Mouse (Mus musculus) intestine, postnatal 0 days (tissue): ENCODE results near the gene Trip6. TPM values are rescaled to one million over a fixed set of nuclear protein-coding genes. Genes with fewer than 3 reads are reported as not detected.

ENCODE experiments used
- ATAC-seq: fragments of 200-750 bp; cut with Nextera tagmentation; 2 replicates; pipeline ENCODE4 v1.8.0; 2017; ENCODE audit warnings: mild to moderate bottlenecking, moderate TSS enrichment, moderate library complexity
- H3K27ac ChIP-seq: fragments of 300-500 bp; sonication (generic); 2 replicates; pipeline ENCODE4 v1.5.1; 2014; ENCODE audit warnings: mild to moderate bottlenecking, low read depth, low read length, moderate library complexity
- H3K27me3 ChIP-seq: fragments of 300-500 bp; sonication (generic); replicated peaks from 2 replicates; pipeline ENCODE4 v1.6.1; 2014; ENCODE audit warnings: low read length, mixed read lengths; ENCODE audit not compliant: control insufficient read depth, insufficient read depth
- H3K36me3 ChIP-seq: fragments of 300-500 bp; sonication (generic); 2 replicates; pipeline ENCODE4 v1.6.1; 2014; ENCODE audit warnings: mild to moderate bottlenecking, moderate library complexity; ENCODE audit not compliant: control insufficient read depth, insufficient read depth
- H3K4me1 ChIP-seq: fragments of 300-500 bp; sonication (generic); replicated peaks from 2 replicates; pipeline ENCODE4 v1.6.1; 2014; ENCODE audit warnings: antibody characterized with exemption, low read length, mixed read lengths; ENCODE audit not compliant: control insufficient read depth, insufficient read depth
- H3K4me2 ChIP-seq: fragments of 300-500 bp; sonication (generic); replicated peaks from 2 replicates; pipeline ENCODE4 v1.6.1; 2014; ENCODE audit warnings: low read depth, mild to moderate bottlenecking, moderate library complexity
- H3K4me3 ChIP-seq: fragments of 300-500 bp; sonication (generic); 2 replicates; pipeline ENCODE4 v1.5.1; 2014; ENCODE audit warnings: low read depth, low read length
- H3K9ac ChIP-seq: fragments of 300-500 bp; sonication (generic); 2 replicates; pipeline ENCODE4 v1.6.1; 2014; ENCODE audit warnings: mild to moderate bottlenecking, low read depth, low read length
- H3K9me3 ChIP-seq: fragments of 300-500 bp; sonication (generic); 2 replicates; pipeline ENCODE4 v1.6.1; 2016; ENCODE audit warnings: mixed run types; ENCODE audit not compliant: control insufficient read depth
- CTCF ChIP-seq: sonication (generic); IDR thresholded peaks from 2 replicates; pipeline ENCODE4 v1.5.1; 2016; ENCODE audit warnings: low read depth, mild to moderate bottlenecking, control low read depth, antibody characterized with exemption, moderate library complexity
- WGBS: fragments of 180-500 bp; shearing (Covaris S2); extraction: QIAGEN DNeasy Blood & Tissue Kit; methylation state at CpG from one replicate; pipeline ENCODE4 v1.1.7; 2014; 5-methylcytosine and 5-hydroxymethylcytosine counted together
- microRNA-seq: library from miRNA; unstranded; fragments of <30 nt; microRNA quantifications from one replicate; pipeline ENCODE4, GENCODE M21; 2016
- polyA plus RNA-seq: library from polyadenylated mRNA; unstranded; fragments of >200 nt; fragmentation: Nextera tagmentation; extraction: Ambion mirVana; gene quantifications from 2 replicates; pipeline ENCODE4 v1.2.1, GENCODE M21; 2015

Gene Trip6
- polyA plus RNA-seq, 1 experiment from 2014 or later, result 24.8 TPM

DNA sequence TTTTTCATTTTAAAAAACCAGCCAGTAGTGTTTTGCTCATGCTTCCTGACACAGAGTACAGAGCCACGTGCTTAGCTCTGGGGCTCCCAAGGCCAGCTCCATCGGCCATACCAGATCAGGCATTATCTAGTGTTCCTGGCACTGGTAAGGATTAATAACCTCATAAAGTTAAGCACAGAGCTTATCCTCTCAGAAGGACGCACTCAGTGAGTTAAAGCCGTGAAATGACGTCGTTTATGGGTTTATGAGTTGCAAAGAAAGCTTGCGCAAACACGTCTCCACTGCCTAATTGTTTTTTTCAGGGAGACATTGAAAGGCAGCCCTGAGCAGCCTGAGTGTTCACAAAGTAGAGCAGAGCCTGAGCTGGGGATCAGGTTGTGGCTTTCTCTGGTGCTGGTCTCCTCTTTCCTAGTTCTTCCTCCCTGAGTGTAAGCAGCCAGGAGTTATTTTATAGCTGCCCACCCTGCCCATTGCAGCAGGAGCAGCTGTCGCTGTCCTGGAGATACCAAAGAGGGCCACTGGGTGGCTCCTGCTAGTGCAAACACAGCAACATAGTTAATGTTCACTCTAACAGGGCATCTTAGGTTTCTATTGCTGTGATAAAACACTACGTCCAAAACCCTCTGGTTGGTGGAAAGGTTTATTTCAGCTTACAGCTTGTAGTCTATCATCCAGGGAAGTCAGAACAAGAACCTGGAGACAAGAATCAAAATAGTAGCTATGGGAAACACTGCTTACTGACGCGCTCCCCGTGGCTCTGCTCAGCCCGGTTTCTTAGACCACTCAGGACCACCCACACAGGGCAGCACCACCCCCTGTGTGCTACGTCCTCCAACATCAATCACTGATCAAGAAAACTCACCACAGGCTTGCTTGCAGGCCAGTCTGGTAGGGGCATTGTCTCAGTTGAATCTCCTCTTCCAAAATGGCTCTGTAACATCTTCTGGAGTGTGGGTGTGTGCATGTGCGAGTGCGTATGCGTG, 36.6 kb downstream of the Trip6 start:
- H3K4me1 ChIP-seq, result peaks cover 3% of the 10 kb centered on the region; the same call in 1 of the 2 replicates
- H3K27ac ChIP-seq, result peak overlapping the region; percentile 80
- peak; percentile 79 for TF ChIP-seq CTCF
- H3K9me3 ChIP-seq, result no peaks in the 10 kb centered on the region
- peak; percentile 93 for ATAC-seq
- WGBS, result 20% methylated on average over 18 of the region's 18 CpGs
- no peak overlapping the region for H3K4me3 ChIP-seq
- H3K27me3 ChIP-seq, result no peaks in the 10 kb centered on the region
- H3K4me2 ChIP-seq, result peak overlapping the region; percentile 42
- no peaks in the 10 kb centered on the region for H3K36me3 ChIP-seq
- no peak overlapping the region for H3K9ac ChIP-seq

DNA sequence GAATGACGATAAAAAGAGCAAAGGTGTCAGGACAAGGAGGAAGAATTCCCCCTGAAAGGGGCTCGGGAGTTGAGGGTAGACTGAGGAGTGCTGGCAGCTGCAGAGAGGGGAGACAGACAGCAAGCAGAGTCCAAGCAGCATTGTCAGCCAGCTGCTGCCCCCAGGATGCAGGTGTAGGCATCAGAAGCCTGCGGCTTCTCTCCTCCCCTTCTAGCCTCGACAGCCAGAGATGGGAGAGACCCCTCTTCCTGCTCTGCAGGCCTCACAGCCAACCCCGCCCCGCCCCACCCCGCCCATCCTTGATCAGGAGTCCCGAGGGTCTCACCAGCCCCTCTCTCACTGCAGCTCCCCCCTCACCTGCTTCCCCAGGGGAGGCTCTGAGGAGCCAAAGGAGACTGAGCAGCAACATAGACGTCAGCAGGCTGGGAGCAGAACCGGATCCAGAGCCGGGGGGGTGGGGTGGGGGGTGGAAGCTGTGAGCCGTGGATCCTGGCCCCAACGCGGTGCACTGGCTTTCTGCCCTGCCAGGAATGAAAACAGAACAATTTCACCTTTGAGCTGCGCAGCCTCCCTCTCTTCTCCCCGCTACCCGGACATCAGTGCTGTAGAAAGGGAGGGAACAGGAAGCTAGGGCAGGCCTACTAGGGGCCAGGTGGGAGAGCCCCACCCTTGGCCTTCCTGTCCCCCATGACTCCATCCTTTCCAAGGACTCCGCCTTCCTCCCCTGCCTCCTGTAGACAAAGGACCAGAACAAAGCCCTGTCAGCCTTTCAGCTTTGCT, 45.9 kb downstream of the Trip6 start:
- 16% methylated on average over 15 of the region's 18 CpGs for WGBS
- Histone ChIP-seq H3K27me3 (no peaks in the 10 kb centered on the region), H3K4me2 (peak overlapping the region; percentile 57), H3K9ac (0 out of 2 replicates have a peak overlapping the region, but pooled peaks have one; percentile 17), H3K27ac (no peak overlapping the region; the same call in none of the 2 replicates), H3K36me3 (no peaks in the 10 kb centered on the region), H3K4me1 (0 out of 2 replicates have a peak, but pooled peaks cover 7% of the 10 kb centered on the region), H3K9me3 (no peaks in the 10 kb centered on the region), H3K4me3 (no peak overlapping the region)
- no peak for TF ChIP-seq CTCF
- peak; percentile 65 for ATAC-seq

DNA sequence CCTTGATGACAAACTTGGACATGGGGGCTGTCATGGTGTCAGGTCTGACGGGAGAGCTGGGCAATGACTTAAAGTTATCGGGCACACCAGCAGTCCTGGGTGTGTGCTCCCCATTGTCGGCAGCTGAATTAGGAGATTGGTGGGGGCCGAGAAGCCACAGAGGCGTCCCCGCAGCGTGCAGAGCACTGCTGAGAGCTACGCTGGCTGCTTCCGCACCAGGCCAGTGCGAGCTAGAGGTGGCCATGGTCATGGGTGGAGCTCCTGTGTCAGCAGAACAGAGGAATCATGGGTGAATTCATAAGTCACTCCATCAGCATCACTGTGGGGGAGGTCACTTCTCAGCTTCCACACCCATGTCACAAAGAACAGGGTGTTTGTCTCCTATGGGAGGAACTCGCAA, 49.4 kb downstream of the Trip6 start:
- TF ChIP-seq CTCF, result no peak
- 86% methylated on average over 11 of the region's 11 CpGs for WGBS
- Histone ChIP-seq H3K36me3 (no peaks in the 10 kb centered on the region), H3K27ac (0 out of 2 replicates have a peak overlapping the region, but pooled peaks have one; percentile 1), H3K27me3 (no peaks in the 10 kb centered on the region), H3K9ac (no peak overlapping the region), H3K4me3 (no peak overlapping the region), H3K4me2 (peak overlapping the region; percentile 17), H3K4me1 (0 out of 2 replicates have a peak, but pooled peaks cover 7% of the 10 kb centered on the region), H3K9me3 (no peaks in the 10 kb centered on the region)
- 0 out of 2 replicates have a peak, but pooled peaks have one; percentile 20 for ATAC-seq

DNA sequence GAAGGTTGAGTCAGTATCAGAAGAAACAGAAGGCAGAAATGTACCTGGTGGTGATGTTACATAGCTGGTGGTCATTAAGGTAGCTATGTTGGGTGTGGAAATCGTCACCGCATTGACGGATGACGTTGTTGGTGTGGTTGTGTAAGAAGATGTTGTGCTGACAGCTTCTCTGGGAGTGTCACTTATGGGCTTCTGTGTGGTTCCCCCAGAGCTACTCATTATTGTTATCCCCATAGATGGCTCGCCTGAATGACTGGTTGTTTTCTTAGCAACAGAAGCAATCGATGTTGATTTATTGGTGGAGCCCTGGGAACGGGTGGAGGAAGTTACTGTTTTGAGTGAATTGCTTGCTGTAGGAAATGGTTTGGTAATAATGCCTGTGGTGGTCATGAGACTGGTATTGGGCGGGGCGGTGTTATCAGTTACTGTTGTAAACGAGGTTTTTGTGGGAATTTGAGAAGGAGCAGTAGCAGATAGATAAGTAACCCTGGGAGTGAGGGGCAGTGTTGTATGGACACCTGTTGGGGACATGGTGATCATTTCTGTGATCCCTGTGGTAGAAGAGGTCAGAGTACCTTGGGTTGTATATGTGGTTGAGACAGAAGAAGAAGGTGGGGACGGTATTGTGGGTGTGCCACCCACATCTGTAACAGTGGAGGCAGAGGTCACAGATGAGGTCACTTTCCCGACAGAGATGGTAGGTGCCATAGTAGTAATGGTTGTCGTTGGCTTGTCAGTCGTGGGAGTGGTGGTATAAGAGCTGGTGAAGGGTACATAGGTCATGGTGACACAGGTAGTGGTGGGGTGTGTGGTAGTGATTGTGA, 50.1 kb downstream of the Trip6 start:
- 0 out of 2 replicates have a peak, but pooled peaks cover 7% of the 10 kb centered on the region for H3K4me1 ChIP-seq
- H3K27ac ChIP-seq, result no peak overlapping the region
- no peak overlapping the region for H3K9ac ChIP-seq
- no peaks in the 10 kb centered on the region for H3K36me3 ChIP-seq
- H3K9me3 ChIP-seq, result no peaks in the 10 kb centered on the region
- WGBS, result 28% methylated on average over 14 of the region's 14 CpGs
- no peaks in the 10 kb centered on the region for H3K27me3 ChIP-seq
- H3K4me3 ChIP-seq, result no peak overlapping the region
- ATAC-seq, result peak; percentile 77
- no peak for TF ChIP-seq CTCF
- H3K4me2 ChIP-seq, result peak overlapping the region; percentile 17

Small RNAs within 50 kb of the gene (microRNA-seq; reads per million reads assigned to microRNA genes)
- gene Mir7036 (1.1 reads per million), gene Mir8116 (not detected)

Other genes starting within 250 kb of the Trip6 start
- gene Serpine1, start 242.1 kb downstream of the Trip6 start, polyA plus RNA-seq, result 0.20 and 0.22 TPM in 2 replicates
- 7.3 and 7.7 TPM in 2 replicates for gene Trim56, start 198.2 kb downstream of the Trip6 start, polyA plus RNA-seq
- 42.9 and 45.0 TPM in 2 replicates for gene Muc3, start 165.1 kb downstream of the Trip6 start, polyA plus RNA-seq
- gene Muc3a, start 102.0 kb downstream of the Trip6 start, polyA plus RNA-seq, result 17.1 and 18.0 TPM in 2 replicates
- gene Ache, start 26.9 kb downstream of the Trip6 start, polyA plus RNA-seq, result 8.9 and 9.6 TPM in 2 replicates
- 10.4 and 11.0 TPM in 2 replicates for gene Ufsp1, start 19.8 kb downstream of the Trip6 start, polyA plus RNA-seq
- 31.3 and 32.2 TPM in 2 replicates for gene Srrt, start 6.7 kb downstream of the Trip6 start, polyA plus RNA-seq
- 11.8 and 13.4 TPM in 2 replicates for gene Slc12a9, start 19.2 kb upstream of the Trip6 start, polyA plus RNA-seq
- 12.6 and 12.9 TPM in 2 replicates for gene Ephb4, start 35.7 kb upstream of the Trip6 start, polyA plus RNA-seq
- 0.35 and 0.42 TPM in 2 replicates for gene Zan, start 162.7 kb upstream of the Trip6 start, polyA plus RNA-seq
- 47.9 and 50.4 TPM in 2 replicates for gene Pop7, start 188.1 kb upstream of the Trip6 start, polyA plus RNA-seq
- 4.7 and 6.4 TPM in 2 replicates for gene Gigyf1, start 204.1 kb upstream of the Trip6 start, polyA plus RNA-seq
- gene Epo, start 218.8 kb upstream of the Trip6 start, polyA plus RNA-seq, result not detected in 2 replicates
- gene Gnb2, start 219.1 kb upstream of the Trip6 start, polyA plus RNA-seq, result 386 and 389 TPM in 2 replicates
- gene Actl6b, start 239.1 kb upstream of the Trip6 start, polyA plus RNA-seq, result 2.1 and 2.9 TPM in 2 replicates